Mouse (Mus musculus): ENCODE results near the gene Lmntd1.

DNA sequence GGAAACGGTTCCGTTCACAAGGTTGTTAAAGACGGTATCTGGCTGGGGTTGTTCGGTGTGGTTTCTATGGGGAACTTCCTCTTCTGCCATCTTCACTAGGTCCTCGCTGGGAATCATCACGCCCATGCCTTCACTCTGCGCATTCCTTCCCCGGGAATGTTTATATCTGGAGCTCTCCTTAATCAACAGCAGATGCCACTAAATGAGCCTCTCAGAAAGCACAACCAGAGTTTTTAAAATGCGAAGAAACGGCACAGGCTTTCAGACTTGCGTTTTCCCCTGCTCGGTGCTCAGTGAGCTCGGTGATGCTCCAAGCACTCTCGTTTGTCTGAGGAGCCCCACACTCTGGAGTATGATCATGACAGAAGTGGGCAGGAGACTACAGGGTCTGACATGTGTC, 182.4 kb downstream of the Lmntd1 start:
- TF ChIP-seq MAX (IDR thresholded peaks at IDR 0.05; ENCODE audit: low read depth) (no peak), CEBPB (IDR thresholded peaks at IDR 0.05; ENCODE audit: insufficient read depth, poor library complexity, severe bottlenecking) (no peak), SRF (IDR thresholded peaks at IDR 0.05; ENCODE audit: control insufficient read depth, insufficient read length, low read depth) (no peak), POLR2A (IDR thresholded peaks at IDR 0.05; ENCODE audit: insufficient read length, low read depth) (no peak), MYOD1 (IDR thresholded peaks at IDR 0.05; ENCODE audit: control insufficient read depth in 1 of 3, insufficient read length in 2 of 3, low read depth in 2 of 3) (no peak), POLR2AphosphoS2 (IDR thresholded peaks at IDR 0.05; ENCODE audit: insufficient read length, low read depth) (no peak), E2F4 (IDR thresholded peaks at IDR 0.05; ENCODE audit: insufficient read depth) (no peak), TCF12 (IDR thresholded peaks at IDR 0.05; ENCODE audit: insufficient read depth, poor library complexity, severe bottlenecking) (no peak), TCF3 (IDR thresholded peaks at IDR 0.05; ENCODE audit: insufficient read length, low read depth) (no peak)
